Mouse (Mus musculus) neural tube, embryonic 13.5 days (tissue): ENCODE measurements around the gene Pcyt1a. TPM values are rescaled to one million over a fixed set of nuclear protein-coding genes. Genes with fewer than 3 reads are reported as not detected.
"Not testable (repeated sequence)": the region's sequence is repeated elsewhere in the genome, so short reads cannot be mapped to it uniquely, and the experiment has no call there.

Experiments used
- ATAC-seq: fragments of 200-750 bp; cut with Nextera tagmentation; 2 replicates; pipeline ENCODE4 v1.8.0; 2017; ENCODE audit warnings: low read depth, mild to moderate bottlenecking, moderate TSS enrichment, moderate library complexity
- H3K27ac ChIP-seq: fragments of 300-500 bp; sonication (generic); replicated peaks from 2 replicates; pipeline ENCODE4 v1.5.1; 2015; ENCODE audit warnings: moderate library complexity, mild to moderate bottlenecking, inconsistent platforms
- H3K27me3 ChIP-seq: fragments of 300-500 bp; sonication (generic); 2 replicates; pipeline ENCODE4 v1.6.1; 2015; ENCODE audit warnings: mild to moderate bottlenecking, inconsistent platforms
- H3K36me3 ChIP-seq: fragments of 300-500 bp; sonication (generic); 2 replicates; pipeline ENCODE4 v1.6.1; 2015; ENCODE audit warnings: mild to moderate bottlenecking, inconsistent platforms
- H3K4me1 ChIP-seq: fragments of 300-500 bp; sonication (generic); replicated peaks from 2 replicates; pipeline ENCODE4 v1.6.1; 2015; ENCODE audit warnings: inconsistent platforms
- H3K4me2 ChIP-seq: fragments of 300-500 bp; sonication (generic); 2 replicates; pipeline ENCODE4 v1.6.1; 2015; ENCODE audit warnings: inconsistent platforms, mild to moderate bottlenecking, moderate library complexity
- H3K4me3 ChIP-seq: fragments of 300-500 bp; sonication (generic); 2 replicates; pipeline ENCODE4 v1.5.1; 2015; ENCODE audit warnings: mild to moderate bottlenecking, inconsistent platforms
- H3K9ac ChIP-seq: fragments of 300-500 bp; sonication (generic); 2 replicates; pipeline ENCODE4 v1.6.1; 2015; ENCODE audit warnings: moderate library complexity, mild to moderate bottlenecking, inconsistent platforms
- H3K9me3 ChIP-seq: fragments of 300-500 bp; sonication (generic); 2 replicates; pipeline ENCODE4 v1.6.1; 2016; ENCODE audit warnings: inconsistent platforms
- WGBS: fragments of 180-500 bp; shearing (Covaris S2); methylation state at CpG from one replicate; pipeline ENCODE4 v1.1.7; 2015; 5-methylcytosine and 5-hydroxymethylcytosine counted together
- polyA plus RNA-seq: library from polyadenylated mRNA; unstranded; fragments of >200 nt; fragmentation: Nextera tagmentation; extraction: Ambion mirVana; gene quantifications from 2 replicates; pipeline ENCODE4 v1.2.1, GENCODE M21; 2015

Pcyt1a gene
- polyA plus RNA-seq, 1 experiment from 2014 or later = 42.1 TPM

DNA sequence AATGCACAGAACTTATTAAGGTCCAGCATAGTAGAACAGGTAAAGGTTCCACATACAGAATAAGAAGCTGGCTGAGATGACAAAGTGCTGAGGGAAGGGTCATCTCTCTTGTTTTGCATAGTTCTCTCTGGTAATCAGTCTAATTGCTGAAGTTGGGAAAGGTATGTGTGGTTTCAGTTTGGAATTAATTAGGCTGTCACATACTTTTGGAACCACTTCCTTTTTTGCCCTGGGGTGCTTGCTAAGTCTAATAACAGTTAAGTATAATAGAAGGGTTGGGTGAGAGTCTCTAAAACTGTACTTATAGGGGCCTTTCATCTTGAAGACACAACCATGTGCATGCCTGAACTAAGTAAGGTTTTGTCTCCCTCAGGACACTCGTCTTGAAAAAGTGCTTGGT is 5.9 kb downstream of the Pcyt1a start:
- H3K27me3 ChIP-seq = no peaks in the 10 kb centered on the region
- no peak overlapping the region for H3K27ac ChIP-seq
- no peak for ATAC-seq
- 86% methylated on average over 1 of the region's 1 CpGs for WGBS
- no peak overlapping the region for H3K9ac ChIP-seq
- H3K36me3 ChIP-seq = 0 out of 2 replicates have a peak, but pooled peaks cover 4% of the 10 kb centered on the region
- no peak overlapping the region for H3K4me2 ChIP-seq
- H3K9me3 ChIP-seq = no peaks in the 10 kb centered on the region
- H3K4me3 ChIP-seq = no peak overlapping the region
- H3K4me1 ChIP-seq = peaks cover 7% of the 10 kb centered on the region

DNA sequence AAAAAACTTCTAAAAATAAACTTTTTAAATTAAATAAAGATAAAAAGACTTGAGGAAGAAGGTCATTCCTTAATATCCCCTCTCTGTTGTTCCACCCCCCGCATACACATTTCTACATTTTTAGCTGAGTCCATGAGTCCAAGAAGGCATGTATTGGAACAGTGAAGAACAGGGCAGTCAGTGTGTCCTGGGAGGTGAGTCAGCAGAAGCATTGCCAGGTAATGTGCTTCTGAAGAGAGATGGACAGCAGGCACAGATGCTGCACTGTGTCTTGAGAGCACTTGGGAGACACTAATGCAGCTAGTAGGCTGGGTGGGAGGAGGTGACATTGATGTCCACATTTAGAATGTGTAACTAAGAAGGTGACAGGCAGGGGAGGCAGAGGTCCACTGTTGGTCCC is 6.5 kb downstream of the Pcyt1a start:
- H3K4me2 ChIP-seq = no peak overlapping the region
- no peaks in the 10 kb centered on the region for H3K9me3 ChIP-seq
- peaks cover 1% of the 10 kb centered on the region; the same call in 1 of the 2 replicates for H3K4me1 ChIP-seq
- no peak overlapping the region for H3K4me3 ChIP-seq
- WGBS = 98% methylated on average over 1 of the region's 1 CpGs
- 0 out of 2 replicates have a peak, but pooled peaks cover 4% of the 10 kb centered on the region for H3K36me3 ChIP-seq
- H3K27me3 ChIP-seq = no peaks in the 10 kb centered on the region
- H3K27ac ChIP-seq = no peak overlapping the region
- ATAC-seq = no peak
- no peak overlapping the region for H3K9ac ChIP-seq

DNA sequence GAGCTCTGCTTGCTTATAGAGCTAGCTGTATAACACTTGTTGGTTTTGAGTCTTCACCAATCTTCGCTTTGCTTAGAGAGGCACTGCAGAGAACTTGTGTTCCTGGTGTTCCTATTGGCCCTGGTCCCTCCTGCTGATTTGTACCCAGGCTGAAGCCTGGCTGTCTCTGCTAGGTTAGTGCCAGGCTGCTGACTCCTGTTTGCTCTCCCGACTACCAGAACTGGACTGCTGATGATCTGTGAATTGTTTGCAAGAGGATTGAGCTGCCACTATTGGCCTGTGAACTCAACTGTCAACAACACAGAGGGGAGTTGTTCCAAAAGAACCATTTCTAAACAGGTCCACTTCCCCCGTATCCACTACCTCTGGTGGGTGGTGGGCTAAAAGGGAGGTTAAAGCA is 10.7 kb downstream of the Pcyt1a start:
- WGBS = 93% methylated on average over 3 of the region's 3 CpGs
- Histone ChIP-seq H3K9me3 (no peaks in the 10 kb centered on the region), H3K9ac (no peak overlapping the region), H3K4me3 (no peak overlapping the region), H3K4me2 (no peak overlapping the region), H3K36me3 (0 out of 2 replicates have a peak, but pooled peaks cover 4% of the 10 kb centered on the region), H3K27me3 (no peaks in the 10 kb centered on the region), H3K27ac (no peak overlapping the region), H3K4me1 (no peaks in the 10 kb centered on the region)
- ATAC-seq = no peak

DNA sequence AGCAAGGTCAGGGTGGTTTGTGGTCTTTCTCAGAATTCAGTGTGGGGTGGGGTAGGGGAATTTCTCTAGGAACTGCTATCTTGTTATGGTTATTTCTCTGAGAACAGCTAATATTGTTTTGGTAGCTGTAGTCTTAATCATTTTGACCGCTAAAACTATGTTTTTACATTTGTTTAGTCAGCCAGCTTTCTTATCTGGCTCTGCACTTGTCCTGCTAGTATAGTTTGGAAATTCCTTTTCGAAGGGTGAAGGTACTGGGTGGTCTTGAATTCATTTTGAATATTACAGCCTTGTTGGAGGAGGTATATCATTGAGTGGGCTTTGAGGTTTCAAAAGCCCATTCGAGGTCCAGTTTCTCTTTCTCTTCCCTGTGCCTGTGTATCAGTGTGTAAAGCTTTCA is 13.9 kb downstream of the Pcyt1a start:
- H3K4me2 ChIP-seq, H3K27me3 ChIP-seq, H3K27ac ChIP-seq, H3K36me3 ChIP-seq, H3K4me1 ChIP-seq, H3K9me3 ChIP-seq, H3K9ac ChIP-seq, H3K4me3 ChIP-seq, ATAC-seq: not testable (repeated sequence)
- 94% methylated on average over 3 of the region's 3 CpGs for WGBS

DNA sequence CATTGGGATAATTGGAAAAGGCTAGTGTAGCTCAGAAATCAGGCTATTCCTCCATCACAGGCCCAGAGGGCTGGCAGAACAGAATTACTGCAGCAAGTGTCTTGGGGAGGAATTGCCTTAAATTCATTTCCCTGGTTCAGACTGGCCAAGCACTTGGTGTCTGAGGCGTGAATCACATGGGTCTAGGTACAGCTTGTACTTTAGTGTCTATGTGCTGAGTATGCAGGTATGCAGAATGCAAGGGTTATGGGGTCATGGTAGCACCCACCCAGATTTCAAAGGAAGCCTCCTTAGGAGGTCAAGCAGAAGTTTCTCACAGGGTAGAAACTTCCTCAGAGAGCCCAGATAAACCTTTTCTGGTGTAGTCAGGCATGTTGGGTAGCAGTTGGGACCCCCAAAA is 14.8 kb downstream of the Pcyt1a start:
- WGBS = 93% methylated on average over 1 of the region's 1 CpGs
- H3K4me1 ChIP-seq = no peaks in the 10 kb centered on the region

DNA sequence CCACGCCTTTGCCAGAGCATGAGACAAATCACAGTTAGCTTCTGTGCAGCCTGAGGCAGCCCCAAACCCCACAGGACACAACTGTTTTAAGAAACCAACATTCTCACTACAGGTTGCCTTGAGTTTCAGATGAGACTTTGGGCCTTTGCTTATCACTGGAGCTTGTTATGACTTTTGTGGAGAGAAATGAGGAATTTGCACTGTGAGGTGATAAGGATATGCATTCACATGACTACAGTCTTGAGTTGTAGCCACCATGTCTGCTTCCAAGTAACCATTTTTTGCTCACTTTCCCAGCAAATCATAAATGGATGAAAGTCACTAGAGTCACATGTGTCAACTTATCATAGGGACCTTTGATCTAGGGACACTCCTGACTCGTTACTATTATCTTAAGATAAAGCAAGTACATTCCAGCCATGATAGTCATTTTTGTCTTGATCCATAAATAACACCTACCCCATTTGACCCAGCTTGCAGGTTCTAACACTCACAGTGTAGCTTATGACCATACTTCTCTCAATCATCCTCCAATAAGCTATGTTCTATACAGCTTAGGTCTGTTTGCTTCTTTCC is 15.9 kb downstream of the Pcyt1a start:
- Histone ChIP-seq H3K9me3 (no peaks in the 10 kb centered on the region), H3K4me3 (no peak overlapping the region), H3K9ac (no peak overlapping the region), H3K36me3 (peaks cover under 1% of the 10 kb centered on the region), H3K27ac (no peak overlapping the region), H3K4me1 (no peaks in the 10 kb centered on the region), H3K27me3 (no peaks in the 10 kb centered on the region), H3K4me2 (no peak overlapping the region)
- ATAC-seq = no peak
- 85% methylated on average over 2 of the region's 2 CpGs for WGBS

More for the DNA sequence above, 14.8 kb downstream of the Pcyt1a start:
- H3K27me3 ChIP-seq = no peaks in the 10 kb centered on the region
- H3K27ac ChIP-seq = no peak overlapping the region
- ATAC-seq = no peak
- no peaks in the 10 kb centered on the region for H3K36me3 ChIP-seq
- no peaks in the 10 kb centered on the region for H3K9me3 ChIP-seq
- no peak overlapping the region for H3K9ac ChIP-seq
- no peak overlapping the region for H3K4me2 ChIP-seq
- H3K4me3 ChIP-seq = no peak overlapping the region

DNA sequence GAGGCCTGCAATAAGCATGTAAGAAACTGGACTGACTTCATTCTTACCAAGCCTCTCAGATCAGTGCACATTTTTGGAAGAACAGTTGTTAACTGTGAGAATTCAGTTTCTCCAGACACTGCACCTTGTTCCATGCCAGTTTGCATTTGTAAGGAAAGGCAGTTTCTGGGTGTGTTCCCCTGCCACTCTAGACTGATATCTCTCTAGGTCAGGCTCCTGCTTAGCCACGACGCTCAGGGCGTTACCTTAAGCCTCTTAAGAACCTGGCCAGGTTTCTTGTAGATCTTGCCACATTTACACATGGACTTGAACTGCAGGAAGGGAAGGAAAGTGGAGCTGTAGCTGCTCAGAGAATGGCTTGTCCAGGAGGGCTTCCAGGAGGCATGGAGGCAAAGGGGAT is 18.9 kb downstream of the Pcyt1a start:
- Histone ChIP-seq H3K36me3 (peaks cover 20% of the 10 kb centered on the region), H3K9me3 (no peaks in the 10 kb centered on the region), H3K4me2 (no peak overlapping the region), H3K9ac (no peak overlapping the region), H3K4me3 (no peak overlapping the region), H3K4me1 (no peaks in the 10 kb centered on the region), H3K27ac (no peak overlapping the region), H3K27me3 (no peaks in the 10 kb centered on the region)
- no peak for ATAC-seq
- WGBS = 85% methylated on average over 3 of the region's 3 CpGs

DNA sequence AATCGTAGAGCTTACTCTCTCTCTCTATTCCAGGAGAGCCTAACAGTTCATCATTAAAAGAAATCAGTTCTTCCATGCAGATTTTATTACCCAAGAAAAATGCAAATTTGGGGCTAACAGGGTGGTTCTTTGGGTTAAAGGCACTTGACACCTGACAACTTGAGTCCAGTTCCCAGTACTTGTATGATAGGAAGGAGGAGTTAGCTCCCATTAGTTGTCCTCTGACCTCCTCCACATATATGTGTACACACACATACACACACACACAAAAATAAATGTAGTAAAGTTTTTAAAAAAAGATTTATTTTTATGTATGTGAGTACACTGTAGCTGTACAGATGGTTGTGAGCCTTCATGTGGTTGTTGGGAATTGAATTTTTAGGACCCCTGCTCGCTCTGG is 19.4 kb downstream of the Pcyt1a start:
- Histone ChIP-seq H3K4me2 (no peak overlapping the region), H3K9ac (no peak overlapping the region), H3K27ac (no peak overlapping the region), H3K36me3 (peaks cover 25% of the 10 kb centered on the region), H3K9me3 (no peaks in the 10 kb centered on the region), H3K4me1 (no peaks in the 10 kb centered on the region), H3K27me3 (no peaks in the 10 kb centered on the region), H3K4me3 (no peak overlapping the region)
- 94% methylated on average over 2 of the region's 2 CpGs for WGBS
- no peak for ATAC-seq

DNA sequence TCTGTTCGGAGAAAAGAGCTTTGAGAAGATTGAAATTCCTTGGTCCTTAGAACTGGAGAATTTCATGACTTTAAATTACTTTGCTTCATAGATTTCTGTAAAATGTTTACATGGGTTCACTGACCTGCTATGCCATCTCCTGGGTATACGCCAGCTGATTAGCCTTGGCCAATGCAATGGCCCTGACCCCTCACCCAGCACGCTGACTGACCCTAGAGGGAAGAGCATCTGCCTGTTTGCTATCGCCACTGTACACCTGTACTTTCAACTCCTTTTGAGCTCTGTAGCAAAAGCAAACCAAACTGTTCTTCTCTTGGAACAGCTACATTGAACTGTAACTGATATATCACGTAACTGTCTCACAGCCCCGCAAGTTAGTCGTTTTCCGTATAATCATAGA is 22.4 kb downstream of the Pcyt1a start:
- no peak overlapping the region for H3K4me3 ChIP-seq
- H3K4me1 ChIP-seq = no peaks in the 10 kb centered on the region
- H3K9me3 ChIP-seq = no peaks in the 10 kb centered on the region
- H3K9ac ChIP-seq = no peak overlapping the region
- WGBS = 95% methylated on average over 8 of the region's 8 CpGs
- peaks cover 37% of the 10 kb centered on the region for H3K36me3 ChIP-seq
- H3K27ac ChIP-seq = no peak overlapping the region
- no peak for ATAC-seq
- H3K27me3 ChIP-seq = no peaks in the 10 kb centered on the region
- no peak overlapping the region for H3K4me2 ChIP-seq

DNA sequence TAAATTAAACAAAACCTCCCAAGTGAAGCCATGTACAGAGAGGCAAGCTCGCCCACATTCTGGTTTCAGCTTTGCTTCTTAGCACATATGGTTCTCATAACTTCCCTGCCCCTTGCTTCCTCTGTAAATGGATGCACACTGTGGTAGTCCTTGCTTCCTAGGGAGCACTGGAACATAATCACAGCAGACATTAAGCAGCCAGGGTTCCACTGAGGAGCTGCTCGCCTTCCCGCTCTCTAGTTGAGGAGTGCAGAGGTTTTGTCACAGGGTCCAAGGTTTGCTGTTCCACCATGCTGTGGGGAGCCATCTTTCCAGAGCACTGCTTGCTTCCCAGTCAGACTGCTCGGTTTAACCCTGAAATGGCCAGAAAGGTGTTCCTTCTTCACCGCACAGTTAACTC is 23.9 kb downstream of the Pcyt1a start:
- no peak overlapping the region for H3K27ac ChIP-seq
- no peak overlapping the region for H3K4me3 ChIP-seq
- H3K4me2 ChIP-seq = no peak overlapping the region
- H3K36me3 ChIP-seq = peaks cover 44% of the 10 kb centered on the region
- H3K9me3 ChIP-seq = no peaks in the 10 kb centered on the region
- H3K9ac ChIP-seq = no peak overlapping the region
- no peaks in the 10 kb centered on the region for H3K4me1 ChIP-seq
- no peaks in the 10 kb centered on the region for H3K27me3 ChIP-seq
- WGBS = 84% methylated on average over 5 of the region's 5 CpGs
- no peak for ATAC-seq

DNA sequence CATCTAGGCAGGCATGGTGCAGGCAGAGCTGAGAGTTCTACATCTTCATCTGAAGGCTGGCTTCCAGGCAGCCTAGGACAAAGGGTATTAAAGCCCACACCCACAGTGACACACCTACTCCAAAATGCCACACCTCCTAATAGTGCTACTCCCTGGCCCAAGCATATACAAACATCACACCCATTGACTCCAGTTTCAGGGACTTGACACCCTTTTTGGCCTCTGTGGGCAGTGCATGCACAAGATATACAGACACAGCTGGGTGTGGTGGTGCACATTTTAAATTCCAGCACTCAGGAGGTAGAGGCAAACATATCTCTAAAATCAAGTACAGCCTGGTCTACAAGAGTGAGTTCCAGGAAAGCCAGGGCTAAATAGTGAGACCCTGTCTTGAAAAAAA is 25.4 kb downstream of the Pcyt1a start:
- Histone ChIP-seq H3K4me3 (no peak overlapping the region), H3K4me2 (no peak overlapping the region), H3K4me1 (no peaks in the 10 kb centered on the region), H3K27ac (no peak overlapping the region), H3K27me3 (no peaks in the 10 kb centered on the region), H3K36me3 (peaks cover 44% of the 10 kb centered on the region), H3K9ac (no peak overlapping the region), H3K9me3 (no peaks in the 10 kb centered on the region)
- ATAC-seq = no peak

DNA sequence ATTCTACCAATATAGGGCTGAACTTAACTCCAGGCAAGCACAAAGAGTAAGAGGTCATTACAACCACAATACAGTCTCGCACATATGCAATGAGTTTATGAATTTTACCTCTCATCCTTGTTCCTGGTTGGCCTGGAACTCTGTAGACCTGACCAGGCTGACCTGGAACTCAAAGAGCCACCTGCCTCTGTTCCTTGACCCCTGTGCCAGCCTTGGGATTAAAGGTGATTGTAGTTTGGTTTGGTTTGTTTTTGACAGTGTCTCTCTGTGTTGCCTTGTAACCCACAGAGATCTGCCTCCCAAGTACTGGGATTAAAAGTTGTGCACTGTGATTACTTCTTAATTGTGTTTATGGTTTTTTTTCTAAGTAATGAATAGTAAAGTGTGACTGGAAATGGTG is 26.0 kb downstream of the Pcyt1a start:
- Histone ChIP-seq H3K4me2 (no peak overlapping the region), H3K9ac (no peak overlapping the region), H3K4me3 (no peak overlapping the region), H3K27me3 (no peaks in the 10 kb centered on the region), H3K4me1 (no peaks in the 10 kb centered on the region), H3K27ac (no peak overlapping the region), H3K36me3 (peaks cover 42% of the 10 kb centered on the region), H3K9me3 (no peaks in the 10 kb centered on the region)
- no peak for ATAC-seq
- 96% methylated on average over 1 of the region's 1 CpGs for WGBS

DNA sequence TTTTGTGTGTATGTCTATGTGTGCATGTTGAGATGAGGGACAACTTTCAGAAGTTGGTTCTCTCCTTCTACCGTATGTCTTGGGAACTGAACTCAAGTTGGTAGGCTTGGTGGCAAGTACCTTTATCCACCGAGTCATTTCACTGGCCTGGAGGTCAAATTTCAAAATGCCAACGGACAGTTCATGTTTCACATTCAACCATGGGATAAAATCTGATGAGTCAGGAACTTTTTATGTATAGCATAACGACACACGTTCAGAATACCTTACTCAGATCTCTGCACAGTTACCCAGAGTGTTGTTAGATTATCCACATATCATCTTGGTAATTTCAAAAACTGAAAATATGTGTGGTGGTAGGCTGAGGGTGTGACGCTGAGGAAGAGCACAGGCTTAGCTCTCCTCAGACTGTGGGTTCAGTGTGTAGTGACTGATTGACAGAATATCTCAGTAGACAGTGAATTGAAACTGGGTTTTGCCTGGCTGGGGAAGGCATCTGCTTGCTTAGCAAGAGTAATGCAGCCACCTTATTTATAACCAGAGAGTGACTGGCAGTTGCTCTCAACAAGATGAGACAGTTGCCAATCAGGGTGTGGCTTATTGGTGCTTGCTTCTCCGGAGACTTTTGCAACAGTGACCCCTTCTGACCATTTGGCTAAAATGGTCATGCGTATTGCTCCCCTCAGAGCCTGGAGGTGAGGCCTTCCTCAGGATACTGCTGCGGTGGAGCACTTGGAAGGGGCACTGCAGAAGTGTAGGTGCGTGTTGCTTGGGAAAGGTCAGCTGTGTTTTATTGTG is 27.1 kb downstream of the Pcyt1a start:
- H3K4me2 ChIP-seq = no peak overlapping the region
- no peaks in the 10 kb centered on the region for H3K9me3 ChIP-seq
- no peak overlapping the region for H3K27ac ChIP-seq
- 65% methylated on average over 10 of the region's 10 CpGs for WGBS
- H3K36me3 ChIP-seq = peaks cover 37% of the 10 kb centered on the region
- no peak overlapping the region for H3K4me3 ChIP-seq
- H3K27me3 ChIP-seq = no peaks in the 10 kb centered on the region
- H3K4me1 ChIP-seq = no peaks in the 10 kb centered on the region
- ATAC-seq = no peak
- H3K9ac ChIP-seq = no peak overlapping the region
